Mouse (Mus musculus): ENCODE measurements around the gene Mc1r.

GRCm38 (mm10) chr8:123408586-123409544, 2.0 kb downstream of the Mc1r start:
- TF ChIP-seq CTCF (IDR thresholded peaks at IDR 0.05; ENCODE audit: extremely low read depth, insufficient read length, insufficient replicate concordance, low read depth, low read length) (no peak), POLR2A (IDR thresholded peaks at IDR 0.05; ENCODE audit: low read depth, low read length) (no peak)
